Mouse (Mus musculus): ENCODE results near the gene Malrd1. TPM values are rescaled to one million over a fixed set of nuclear protein-coding genes. Genes with fewer than 3 reads are reported as not detected.
"Not testable (repeated sequence)": the region's sequence is repeated elsewhere in the genome, so short reads cannot be mapped to it uniquely, and the experiment has no call there.

The Malrd1 gene
- not detected for total RNA-seq (2022)

DNA sequence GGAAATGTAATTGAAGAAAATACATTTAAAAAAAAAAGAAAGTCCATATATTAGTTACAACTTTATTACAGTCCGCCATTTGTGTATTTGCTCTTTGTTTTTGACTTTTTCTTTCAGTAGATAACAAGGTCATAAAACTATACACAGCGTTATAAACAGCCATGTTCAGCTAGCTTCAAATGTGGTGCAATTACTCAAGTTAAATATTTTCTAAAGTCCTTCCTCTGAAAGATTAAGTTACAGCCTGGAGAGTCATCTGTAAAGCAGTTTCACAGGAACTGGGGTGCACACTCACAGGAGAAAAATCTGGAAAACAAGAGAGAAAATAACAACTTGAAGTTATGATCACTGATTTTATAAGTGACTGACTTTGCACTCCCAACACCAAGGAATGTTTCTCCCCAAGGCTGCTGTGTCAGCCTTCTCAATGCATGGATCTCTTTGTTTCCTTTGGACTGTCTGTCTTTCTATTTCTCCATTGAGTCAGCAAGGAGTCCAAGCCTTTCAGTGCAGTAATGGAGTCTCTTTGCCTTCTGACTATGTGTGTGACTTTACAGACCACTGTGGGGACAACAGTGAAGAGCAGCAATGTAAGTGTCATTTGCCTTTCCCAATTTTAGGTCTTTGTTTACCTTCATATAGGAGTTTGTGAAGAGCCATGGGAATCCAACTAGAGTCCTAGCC is at the start of gene Malrd1:
Gene Malrd1 (plus strand): TSS at position 239 of the 684 bp plus-strand sequence.
- no peak for DNase-seq (ENCODE audit: low spot score)

DNA sequence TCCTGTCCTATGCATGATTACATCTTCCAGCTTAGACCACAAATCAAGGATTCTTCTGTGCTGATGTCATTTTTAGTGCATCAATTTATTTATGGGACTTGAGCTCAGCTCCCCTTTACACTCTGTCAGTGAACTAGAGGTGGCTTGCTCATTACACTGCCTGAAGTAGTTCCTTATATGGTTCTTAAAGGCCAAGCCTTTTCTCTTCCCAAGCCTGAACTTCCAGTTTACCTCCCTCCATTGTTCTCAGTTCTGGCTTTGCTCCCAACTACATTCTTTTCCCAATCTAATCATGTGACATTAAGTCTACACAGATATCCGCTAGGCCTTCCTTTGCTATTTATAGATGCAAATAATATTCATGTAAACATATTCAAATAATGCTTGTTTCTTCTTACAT is 12.4 kb downstream of the Malrd1 start:
- DNase-seq (ENCODE audit: low spot score), result peak; percentile 47

DNA sequence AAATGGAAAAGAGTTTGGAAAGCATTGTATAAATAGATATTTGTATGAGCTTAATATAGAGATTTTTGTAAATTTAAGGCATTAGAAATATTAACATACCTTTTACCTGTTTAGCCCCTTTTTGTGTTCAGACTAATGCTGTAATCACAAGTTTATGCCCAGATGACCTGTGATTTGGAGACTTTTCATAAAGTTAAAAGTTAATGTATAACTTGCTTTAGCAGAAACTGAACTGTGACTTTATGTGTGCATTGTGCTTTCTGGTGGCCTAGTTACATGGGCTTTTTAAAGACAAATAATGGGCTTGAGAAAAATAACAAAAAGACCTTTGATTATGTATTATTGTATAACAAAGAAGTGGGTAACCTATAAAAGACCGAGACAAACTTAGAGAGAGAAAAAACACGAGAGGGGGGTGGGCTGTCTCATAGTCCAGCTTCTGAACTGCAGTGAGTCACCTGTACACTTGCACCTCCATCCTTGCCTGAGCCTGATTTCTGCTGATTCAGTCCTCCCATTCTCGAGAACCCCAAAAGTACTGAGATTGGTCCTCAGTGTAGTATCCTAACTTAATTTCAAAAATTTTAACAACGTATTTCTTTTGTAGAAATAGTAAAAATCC is 87.2 kb downstream of the Malrd1 start:
- DNase-seq (ENCODE audit: low spot score), result no peak

DNA sequence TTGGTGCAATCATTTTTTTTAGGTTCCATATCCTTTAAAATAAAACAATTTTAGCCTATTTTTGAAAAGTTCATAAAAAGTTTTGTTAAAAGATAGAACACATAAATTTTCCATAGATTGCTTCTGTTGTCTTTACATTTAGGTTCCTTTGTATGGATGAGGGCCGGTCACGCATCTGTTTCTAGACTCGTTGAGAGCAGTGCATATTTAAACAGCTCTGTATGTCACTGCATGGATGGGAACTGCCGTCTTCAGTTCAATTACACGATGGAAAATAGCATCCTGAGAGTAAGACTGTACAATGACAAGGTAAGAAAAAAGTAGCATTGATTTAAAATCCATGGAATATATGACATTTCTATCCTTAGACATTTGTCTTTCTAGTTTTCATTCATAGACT is 87.7 kb downstream of the Malrd1 start:
- DNase-seq (ENCODE audit: low spot score), result no peak

DNA sequence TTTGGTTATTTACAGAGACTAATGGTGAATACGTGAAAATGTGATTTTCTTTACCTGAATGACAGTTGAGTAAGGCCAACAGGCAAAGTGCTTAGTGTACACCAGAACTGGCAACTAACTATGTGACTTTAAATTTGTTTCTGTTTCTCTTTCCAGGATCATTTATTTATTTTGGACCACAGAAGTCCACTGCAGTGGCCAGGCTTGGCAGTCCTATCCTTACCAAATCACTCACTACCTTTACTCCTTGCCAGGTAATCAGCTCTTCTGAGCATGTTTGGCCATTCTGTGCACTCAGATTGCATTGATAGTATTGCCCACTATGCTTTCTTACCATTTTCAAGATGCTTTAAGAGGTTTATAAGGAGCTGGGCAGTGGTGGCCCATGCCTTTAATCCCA is 109.5 kb downstream of the Malrd1 start:
- DNase-seq (ENCODE audit: low spot score), result no peak

DNA sequence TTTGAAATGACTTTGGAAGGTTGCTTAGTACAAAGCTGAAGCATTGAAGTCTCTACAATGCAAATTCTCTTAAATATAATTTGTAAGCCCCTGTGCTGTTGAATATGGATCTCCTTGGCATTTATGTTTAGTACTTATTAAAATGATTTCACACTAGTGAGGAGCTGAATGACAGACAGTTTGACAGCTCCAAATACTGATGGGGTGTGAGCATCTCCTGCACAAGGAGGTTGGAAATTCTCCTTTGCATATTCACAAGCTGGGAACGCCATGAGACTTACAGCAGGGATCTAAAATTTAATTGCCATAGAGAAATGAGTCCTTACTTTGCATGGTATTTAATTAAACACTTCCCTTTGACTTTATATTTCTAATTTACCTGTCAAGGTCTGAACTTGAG is 117.6 kb downstream of the Malrd1 start:
- DNase-seq (ENCODE audit: low spot score), result no peak

DNA sequence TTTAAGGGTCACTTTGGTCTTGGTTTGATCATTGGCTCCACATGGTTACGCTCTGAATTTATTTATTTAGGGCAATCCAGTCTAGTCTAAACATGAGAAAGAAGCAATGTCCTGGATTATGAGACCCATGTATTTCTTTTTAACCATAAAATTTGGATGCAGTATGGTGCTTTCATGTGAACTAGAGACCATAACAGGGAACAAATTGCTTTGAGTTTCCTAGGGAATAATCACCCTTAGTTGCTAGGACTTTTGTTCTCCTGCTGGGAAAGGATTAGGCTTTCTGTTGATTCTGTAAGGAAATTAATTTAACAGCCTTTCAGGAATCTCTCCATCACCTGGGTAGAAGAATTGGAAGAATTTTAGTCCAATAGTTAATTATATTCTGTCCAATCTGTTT is 130.1 kb downstream of the Malrd1 start:
- DNase-seq (ENCODE audit: low spot score), result no peak

DNA sequence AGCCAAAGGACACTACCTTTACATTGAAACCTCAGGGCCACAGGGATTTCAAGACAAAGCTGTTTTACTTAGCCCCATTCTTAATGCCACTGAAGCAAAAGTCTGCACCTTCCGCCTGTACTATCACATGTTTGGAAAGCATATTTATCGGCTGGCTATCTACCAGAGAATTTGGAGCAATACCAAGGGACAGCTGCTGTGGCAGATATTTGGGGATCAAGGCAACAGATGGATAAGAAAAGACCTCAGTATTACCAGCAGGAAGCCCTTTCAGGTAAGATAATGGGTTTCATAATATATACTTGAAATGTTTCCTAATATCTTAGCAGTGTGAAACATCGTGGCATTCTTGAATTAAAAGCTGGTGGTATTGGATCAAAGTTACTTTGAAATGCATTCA is 176.7 kb downstream of the Malrd1 start:
- no peak for DNase-seq (ENCODE audit: low spot score)

DNA sequence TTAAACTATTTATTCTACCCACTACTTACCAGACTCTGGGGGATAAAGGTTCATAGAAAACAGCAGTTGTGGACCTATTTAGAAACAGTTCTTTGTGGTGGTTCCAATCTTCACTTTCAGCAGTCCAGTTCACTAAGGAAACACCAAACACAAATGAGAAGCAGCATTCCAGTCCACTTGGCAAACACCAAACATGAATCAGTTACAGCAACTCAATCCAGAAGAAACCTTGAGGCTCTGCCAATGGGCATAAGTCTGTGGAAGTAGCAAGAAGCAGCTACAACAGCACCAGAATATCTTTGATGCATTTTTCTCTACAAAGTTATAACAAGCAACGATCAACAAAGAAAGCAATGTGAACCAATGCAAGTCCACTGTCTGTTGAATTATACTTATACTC is 214.7 kb downstream of the Malrd1 start:
- DNase-seq (ENCODE audit: low spot score), result no peak

DNA sequence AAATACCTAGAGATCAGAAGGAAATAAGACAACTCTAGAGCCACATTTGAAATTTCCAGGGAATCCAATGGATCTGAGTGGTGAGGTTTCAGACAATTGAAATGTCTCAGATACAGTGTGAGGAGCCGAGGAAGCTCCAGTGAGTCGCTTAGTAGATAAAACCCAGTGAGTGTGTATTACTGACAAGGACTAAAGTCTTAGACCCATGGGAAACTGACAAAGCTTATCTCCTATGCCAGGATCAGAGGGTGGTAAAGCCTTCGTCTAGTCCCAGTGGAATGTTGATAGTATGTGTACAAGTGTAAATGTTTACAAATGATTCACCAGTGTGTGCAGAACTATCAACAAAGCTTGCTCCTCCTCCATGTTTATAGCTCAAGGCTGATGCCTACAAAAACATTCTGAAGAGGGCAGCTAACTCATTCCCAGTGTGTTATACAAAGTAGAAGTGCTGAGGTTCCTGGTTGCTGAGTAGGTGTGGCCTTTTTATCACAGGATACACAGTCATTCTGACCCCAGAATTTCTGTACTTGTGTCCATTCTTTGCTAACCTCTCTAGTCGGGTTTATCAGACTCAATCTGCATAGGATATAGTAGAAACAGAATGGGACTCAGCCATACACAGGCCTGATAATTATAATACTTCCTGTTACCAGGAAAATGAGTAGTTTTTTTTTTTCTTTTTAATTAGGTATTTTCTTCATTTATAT is 218.9 kb downstream of the Malrd1 start:
- no peak for DNase-seq (ENCODE audit: low spot score)

DNA sequence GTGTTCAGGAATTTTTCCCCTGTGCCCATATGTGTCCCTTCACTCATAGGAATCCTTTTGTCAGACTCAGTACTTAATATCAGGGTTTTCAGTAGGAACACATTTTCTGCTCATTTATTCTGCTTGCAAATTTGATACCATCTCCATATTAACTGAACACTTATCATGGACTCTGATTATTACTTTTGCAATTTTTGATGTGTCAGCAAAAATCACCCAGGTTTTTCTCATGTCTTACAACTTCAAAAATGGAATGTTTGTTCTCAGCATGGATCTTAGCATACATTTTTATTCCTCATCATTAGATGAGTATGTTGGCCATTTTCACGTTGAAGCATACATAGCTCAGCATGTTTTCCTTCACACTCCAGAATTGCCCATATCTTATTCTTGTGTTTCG is 258.5 kb downstream of the Malrd1 start:
- DNase-seq (ENCODE audit: low spot score), result no peak

DNA sequence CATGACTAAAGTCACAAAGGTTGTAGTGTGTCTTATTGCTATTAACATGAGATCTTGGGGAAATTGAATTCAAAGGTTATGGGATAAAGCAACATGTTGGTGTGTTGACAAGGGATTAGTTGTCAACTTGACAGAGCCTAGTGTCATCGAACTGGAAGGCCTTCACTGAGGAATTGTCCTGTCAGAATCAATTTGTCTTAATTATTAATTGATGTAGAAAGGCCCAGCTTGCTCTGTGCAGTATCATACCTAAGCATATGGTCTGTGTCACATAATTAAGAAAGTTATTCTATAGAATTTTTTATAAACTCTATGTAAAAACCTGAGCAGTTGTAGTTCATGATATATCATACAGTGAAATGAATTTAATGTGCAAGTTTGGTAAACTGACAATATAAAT is 289.4 kb downstream of the Malrd1 start:
- DNase-seq (ENCODE audit: low spot score), result no peak

DNA sequence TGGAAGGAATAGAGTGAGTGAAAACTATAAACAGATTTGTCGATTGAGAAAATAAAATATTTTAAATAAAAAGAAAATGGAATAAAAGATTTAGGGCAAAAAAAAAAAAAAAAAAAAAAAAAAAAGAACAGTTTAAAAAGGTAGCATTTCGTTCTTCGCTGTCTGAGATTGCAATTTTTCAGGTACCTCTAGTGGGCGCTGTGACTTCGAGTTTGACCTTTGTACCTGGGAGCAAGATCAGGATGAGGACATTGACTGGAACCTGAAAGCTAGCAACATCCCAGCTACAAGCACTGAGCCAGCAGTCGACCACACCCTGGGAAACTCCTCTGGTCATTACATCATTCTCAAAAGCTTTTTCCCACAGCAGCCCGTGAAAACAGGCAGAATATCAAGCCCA is 343.1 kb downstream of the Malrd1 start:
- DNase-seq (ENCODE audit: low spot score), result no peak

DNA sequence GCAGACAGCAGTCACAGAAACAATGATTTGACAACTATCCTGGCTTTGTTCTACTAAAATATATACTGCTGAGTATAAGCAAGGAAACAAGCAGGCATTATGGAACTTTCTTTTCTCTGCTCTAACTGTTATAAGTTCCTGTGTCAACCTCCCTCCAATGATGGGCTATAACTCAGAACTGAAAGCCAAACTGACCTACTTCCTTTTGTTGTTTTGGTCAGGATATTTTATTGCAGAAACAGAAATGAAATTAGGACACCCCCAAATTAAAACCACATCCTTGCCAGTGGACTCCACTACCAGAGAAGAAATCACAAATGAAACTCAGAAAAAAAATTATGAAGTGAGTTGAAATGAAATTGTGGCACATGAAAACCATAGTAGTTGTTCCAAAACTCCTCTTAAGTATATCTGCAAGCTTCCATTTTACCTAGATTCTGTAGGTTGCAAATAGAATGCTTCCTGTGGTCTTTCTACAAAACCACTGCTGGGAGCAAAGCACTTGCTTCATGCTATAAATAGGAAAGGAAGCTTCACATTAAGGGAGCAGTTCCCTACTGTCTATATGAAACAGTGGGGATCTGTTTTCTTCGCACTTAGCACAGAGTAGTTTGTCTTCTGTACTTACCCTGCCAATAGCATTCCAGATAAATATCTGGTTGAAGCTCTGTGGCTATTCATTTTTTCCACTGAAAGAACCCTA is 367.3 kb downstream of the Malrd1 start:
- no peak for DNase-seq (ENCODE audit: low spot score)

DNA sequence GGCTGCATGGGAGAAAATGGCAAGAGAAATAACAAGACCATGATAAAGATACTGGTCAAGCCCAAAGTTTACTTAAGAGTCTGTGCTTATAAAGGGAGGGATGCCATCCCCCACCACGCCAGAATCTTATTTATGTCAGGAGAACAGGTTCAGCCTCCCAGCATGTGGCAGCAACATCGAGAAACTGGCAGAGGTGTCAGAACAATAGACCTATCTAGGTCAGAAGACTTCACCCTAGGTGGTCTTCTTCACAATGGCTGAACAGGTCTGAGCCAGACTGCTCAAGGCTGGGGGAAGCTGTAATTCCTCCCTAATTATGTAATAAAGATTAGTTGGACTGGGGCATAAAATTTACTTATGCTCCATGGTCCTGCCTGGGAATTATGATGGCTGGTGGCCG is 399.2 kb downstream of the Malrd1 start:
- DNase-seq (ENCODE audit: low spot score), result no peak

DNA sequence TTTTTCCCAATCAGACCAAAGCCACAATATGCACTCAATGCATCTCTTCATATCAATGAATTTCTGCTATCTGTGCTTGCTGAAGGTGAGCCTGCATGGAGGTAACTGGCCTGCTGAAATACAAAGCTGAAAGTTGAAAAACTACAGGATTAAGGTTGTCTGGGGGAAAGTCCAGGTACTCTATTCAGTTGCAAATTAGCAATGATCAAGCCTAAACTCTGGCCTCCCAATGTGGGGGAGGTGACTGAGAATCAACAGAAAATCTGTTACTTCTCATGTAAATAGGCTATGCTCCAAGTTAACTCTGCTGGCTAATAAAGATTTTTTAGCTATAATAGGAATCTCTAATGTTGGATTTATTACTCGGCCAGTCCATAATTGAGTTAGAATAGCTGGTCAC is 399.8 kb downstream of the Malrd1 start:
- no peak for DNase-seq (ENCODE audit: low spot score)

DNA sequence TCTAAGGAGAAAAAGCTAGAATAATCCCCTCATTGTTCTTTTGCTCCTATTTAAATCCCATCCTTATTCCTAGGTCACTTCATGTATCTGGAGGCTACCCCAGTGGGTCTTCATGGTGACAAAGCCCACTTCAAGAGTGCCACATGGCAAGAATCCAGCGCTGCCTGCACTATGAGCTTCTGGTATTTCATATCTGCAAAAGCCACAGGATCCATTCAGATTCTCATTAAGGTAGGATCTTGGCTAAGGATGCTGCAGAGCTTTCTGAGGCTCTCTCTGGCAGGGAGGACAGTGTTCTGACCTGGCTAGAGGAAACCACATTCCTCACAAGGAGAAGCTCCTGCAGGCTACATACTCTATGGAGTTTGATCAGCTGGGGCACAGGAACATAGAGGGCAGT is 405.2 kb downstream of the Malrd1 start:
- no peak for DNase-seq (ENCODE audit: low spot score)

DNA sequence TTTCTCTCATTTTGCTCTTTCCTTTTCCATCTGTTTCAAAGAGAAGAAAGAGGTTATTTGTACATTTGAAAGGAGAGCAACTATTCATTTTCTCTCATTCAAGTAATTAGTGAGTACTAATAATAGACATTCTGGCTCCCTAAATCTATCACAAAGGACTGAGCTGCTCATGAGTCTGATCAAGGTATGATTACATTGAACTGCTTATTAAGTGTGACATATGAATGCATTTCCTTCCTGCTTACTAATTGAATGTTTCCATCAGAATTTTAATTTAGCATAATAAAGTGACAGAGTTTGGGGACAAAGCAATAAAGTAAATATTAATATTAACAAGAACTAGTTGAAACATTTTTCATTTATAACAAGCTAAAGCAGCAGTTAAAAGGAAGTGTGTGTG is 405.6 kb downstream of the Malrd1 start:
- DNase-seq (ENCODE audit: low spot score), result no peak

DNA sequence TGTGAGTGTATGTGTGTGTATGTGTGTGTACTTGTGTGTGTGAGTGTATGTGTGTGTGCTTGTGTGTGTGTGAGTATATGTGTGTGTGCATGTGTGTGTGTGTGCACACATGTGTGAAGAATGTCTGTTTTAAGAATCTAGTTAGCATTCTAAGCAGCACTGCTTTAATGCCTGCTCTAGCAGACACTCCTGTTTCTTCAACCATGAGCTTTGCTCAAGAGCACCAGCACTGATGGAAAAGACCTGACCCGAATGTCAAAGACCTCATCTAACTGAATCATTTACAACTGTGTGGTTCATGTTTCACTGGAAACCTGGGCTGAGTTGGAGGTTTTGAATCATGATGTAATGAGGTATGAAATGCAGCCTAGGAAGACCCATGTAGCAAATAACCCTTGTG is 406.1 kb downstream of the Malrd1 start:
- DNase-seq (ENCODE audit: low spot score), result no peak

DNA sequence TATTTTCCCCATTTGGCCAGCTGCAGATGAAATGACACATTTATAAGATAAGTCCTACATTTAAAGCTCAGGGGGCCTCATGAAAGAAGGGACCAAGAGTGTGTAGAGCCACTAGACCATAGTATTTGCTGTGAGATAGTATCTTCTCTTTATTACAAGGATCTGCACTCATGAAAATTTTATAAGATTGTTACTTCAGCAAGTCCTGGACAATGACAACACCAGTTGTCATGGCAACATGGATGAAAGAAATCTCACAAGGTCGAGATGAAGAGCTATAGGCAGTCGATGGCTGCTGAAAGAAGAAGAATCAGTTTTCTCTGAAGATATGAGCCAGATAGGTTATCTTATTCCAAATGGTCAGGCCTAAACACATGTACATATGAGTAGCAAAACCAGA is 476.6 kb downstream of the Malrd1 start:
- no peak for DNase-seq (ENCODE audit: low spot score)

DNA sequence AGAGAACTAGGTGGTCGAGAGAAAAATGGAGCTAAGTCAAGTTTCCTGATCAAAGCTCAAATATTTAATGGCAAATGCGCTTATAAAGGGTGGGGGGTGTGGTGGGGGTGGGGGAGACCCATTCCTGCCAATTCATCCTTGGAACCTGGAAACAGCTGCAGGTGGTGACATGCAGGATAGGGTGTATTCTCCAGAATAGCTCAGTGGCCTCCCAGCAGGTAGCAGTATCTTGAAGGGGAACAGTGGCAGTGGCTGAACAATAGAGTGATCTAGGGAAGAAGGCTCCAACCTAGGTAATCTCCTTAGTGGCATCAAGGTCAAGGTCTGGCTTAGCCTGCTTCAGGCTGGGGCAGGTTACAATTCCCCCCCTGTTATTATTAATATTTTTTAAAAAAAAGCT is 490.8 kb downstream of the Malrd1 start:
- DNase-seq (ENCODE audit: low spot score), result not testable (repeated sequence)

DNA sequence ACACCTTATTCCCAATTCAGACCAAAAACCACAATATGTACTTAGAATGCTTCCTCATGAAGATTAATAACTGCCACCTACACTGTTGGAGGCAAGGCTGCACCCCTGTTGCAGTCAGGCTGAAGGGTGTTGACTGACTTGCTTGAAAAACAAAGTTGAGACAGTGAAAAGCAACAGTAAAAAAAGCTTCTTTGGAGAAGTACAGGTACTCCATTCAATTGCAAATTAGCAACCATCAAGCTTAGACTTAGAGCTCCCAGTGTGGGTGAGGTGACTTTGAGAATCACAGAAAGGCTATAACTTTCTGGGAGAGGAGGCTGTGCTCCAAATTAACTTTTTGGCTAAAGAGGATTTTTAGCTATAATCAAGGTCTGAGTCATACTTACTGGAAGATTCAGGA is 491.4 kb downstream of the Malrd1 start:
- not testable (repeated sequence) for DNase-seq (ENCODE audit: low spot score)

DNA sequence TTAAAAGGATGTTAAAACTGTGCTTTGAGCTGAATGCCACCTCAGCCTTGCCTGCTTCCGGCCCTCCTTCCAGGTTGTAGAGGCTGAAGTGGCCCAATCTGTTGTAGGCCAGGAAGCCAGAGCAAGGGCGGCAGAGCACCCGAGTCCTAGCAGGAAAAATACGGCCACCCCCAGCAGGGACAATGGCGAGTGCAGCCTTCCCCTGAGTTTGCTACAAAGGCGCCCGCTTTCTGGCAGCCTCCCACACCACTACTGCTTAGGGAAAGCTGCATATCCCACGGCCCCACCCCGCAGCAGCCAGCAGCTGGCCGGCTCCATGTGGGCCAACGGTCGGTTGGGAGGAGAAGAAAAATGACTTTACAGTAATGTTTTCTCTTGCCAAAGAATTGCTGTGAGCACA is 503.5 kb downstream of the Malrd1 start:
- no peak for DNase-seq (ENCODE audit: low spot score)

All from heart, adult 8-10 months (tissue).